Mouse (Mus musculus) lung, adult 2 months (tissue): ENCODE results near the gene App. TPM values are rescaled to one million over a fixed set of nuclear protein-coding genes. Genes with fewer than 3 reads are reported as not detected.

ENCODE experiments used
- DNase-seq: peaks from one replicate; pipeline ENCODE4 v3.0.0; 2022
- H3K4me1 ChIP-seq: fragments of 200-500 bp; 2 replicates; pipeline ENCODE4 v1.6.1; 2011; ENCODE audit warnings: low read length; ENCODE audit not compliant: control insufficient read depth, insufficient read depth
- H3K4me3 ChIP-seq: fragments of 200-500 bp; replicated peaks from 2 replicates; pipeline ENCODE3; 2011; ENCODE audit warnings: low read depth, mild to moderate bottlenecking, control low read depth, low read length; ENCODE audit errors: extremely low read depth
- CTCF ChIP-seq: fragments of 200-500 bp; IDR thresholded peaks from 2 replicates; pipeline ENCODE4 v1.5.1; 2011; ENCODE audit warnings: mild to moderate bottlenecking, low read length, control low read depth; ENCODE audit not compliant: insufficient read depth
- POLR2A ChIP-seq: fragments of 200-500 bp; IDR thresholded peaks from 2 replicates; pipeline ENCODE4 v1.6.1; 2011; ENCODE audit warnings: low read depth, mild to moderate bottlenecking, control low read depth, low read length, borderline replicate concordance; ENCODE audit errors: extremely low read depth
- WGBS: fragments of 180-500 bp; shearing (Covaris S2); methylation state at CpG from one replicate; pipeline ENCODE4 v1.1.7; 2018; 5-methylcytosine and 5-hydroxymethylcytosine counted together
- polyA plus RNA-seq: library from polyadenylated mRNA; depleted of rRNA; stranded (reverse); fragments of >200 nt; gene quantifications from 2 replicates; pipeline ENCODE4 v1.2.3, GENCODE M21; 2012

App gene
- polyA plus RNA-seq, 1 experiment = 650 TPM

- WGBS = 66% methylated on average over 14 of the region's 14 CpGs
- DNase-seq = no peak
- Histone ChIP-seq H3K4me3 (no peak overlapping the region), H3K4me1 (peaks cover 3% of the 10 kb centered on the region; the same call in 1 of the 2 replicates)
- TF ChIP-seq CTCF (no peak), POLR2A (no peak)
These were observed 82.6 kb downstream of the App start for GRCm38 (mm10) chr16:85090992-85091391.

DNA sequence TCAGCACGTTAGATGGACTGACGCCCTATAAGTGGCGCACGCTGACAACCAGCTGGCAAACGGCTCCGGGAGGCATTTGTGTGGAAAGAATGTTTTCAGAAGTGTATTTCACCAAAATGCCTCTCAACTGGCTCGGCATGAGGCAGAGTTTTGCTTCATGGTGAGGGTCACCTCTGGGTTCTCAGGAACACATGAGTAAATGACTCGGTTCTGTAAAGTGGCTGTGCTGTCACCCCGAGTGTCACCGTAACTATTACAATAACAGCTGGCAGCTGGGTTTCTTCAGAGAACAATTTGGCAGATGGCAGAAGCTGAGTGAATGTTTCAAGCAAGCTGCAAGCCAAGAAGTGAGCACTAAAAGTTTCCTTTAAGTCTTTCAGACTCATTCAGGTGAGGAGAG is 85.4 kb downstream of the App start:
- TF ChIP-seq POLR2A = no peak
- TF ChIP-seq CTCF = no peak
- WGBS = 51% methylated on average over 10 of the region's 10 CpGs

GRCm38 (mm10) chr16:85086303-85086702 is 87.3 kb downstream of the App start:
- WGBS = 84% methylated on average over 14 of the region's 14 CpGs
- no peak for DNase-seq
- TF ChIP-seq POLR2A = no peak
- no peak for TF ChIP-seq CTCF
- Histone ChIP-seq H3K4me3 (no peak overlapping the region), H3K4me1 (no peaks in the 10 kb centered on the region; the same call in 1 of the 2 replicates)

More for the DNA sequence above, 85.4 kb downstream of the App start:
- Histone ChIP-seq H3K4me3 (no peak overlapping the region), H3K4me1 (peaks cover 3% of the 10 kb centered on the region; the same call in 1 of the 2 replicates)
- no peak for DNase-seq

DNA sequence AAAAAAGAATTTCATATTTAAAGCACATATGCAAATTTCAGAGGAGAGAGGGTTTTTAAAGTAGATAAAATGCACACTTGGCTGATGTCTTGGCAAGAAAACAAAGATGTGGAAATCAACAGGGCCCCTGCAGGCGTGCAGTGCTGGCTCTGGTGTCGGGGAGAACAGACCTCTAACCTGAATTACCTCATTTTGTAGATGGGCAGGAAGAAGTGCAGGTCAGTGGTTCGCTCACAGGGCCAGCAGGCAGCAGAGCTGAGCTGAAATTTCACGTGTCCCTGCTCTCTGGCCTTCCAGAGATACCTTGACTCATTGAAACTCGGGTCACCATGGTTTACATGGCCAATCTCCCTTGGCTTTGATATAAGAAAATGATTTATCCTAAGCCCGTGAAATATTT is 87.7 kb downstream of the App start:
- 51% methylated on average over 6 of the region's 6 CpGs for WGBS
- no peak for TF ChIP-seq CTCF
- no peak for TF ChIP-seq POLR2A
- Histone ChIP-seq H3K4me3 (no peak overlapping the region), H3K4me1 (no peaks in the 10 kb centered on the region; the same call in 1 of the 2 replicates)
- no peak for DNase-seq

- no peak for DNase-seq
- TF ChIP-seq POLR2A (no peak), CTCF (no peak)
- 78% methylated on average over 1 of the region's 1 CpGs for WGBS
- H3K4me3 ChIP-seq = no peak overlapping the region
- no peaks in the 10 kb centered on the region; the same call in 1 of the 2 replicates for H3K4me1 ChIP-seq
These were observed 89.4 kb downstream of the App start for GRCm38 (mm10) chr16:85084152-85084551.

DNA sequence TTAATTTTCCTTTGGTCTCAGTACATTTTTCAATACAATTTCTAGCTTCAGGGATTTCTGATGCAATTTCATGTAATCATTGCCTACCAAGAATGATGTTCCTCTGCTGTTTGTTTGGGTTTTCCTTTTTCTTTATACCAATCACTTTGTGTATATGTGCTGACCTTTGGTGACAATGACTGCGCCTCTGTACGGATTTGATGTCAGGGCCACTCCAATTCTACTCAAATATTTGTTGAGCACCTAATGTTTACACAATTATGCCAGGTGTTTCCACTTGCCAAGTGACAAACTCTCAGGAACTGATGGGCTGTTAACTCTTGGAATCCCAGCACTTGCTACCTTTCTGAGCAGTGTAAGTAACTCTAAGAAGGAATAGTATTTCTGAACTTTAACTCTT is 98.2 kb downstream of the App start:
- TF ChIP-seq CTCF (no peak), POLR2A (no peak)
- 34% methylated on average over 2 of the region's 2 CpGs for WGBS
- H3K4me3 ChIP-seq = no peak overlapping the region
- no peak for DNase-seq
- peaks cover 5% of the 10 kb centered on the region; the same call in 1 of the 2 replicates for H3K4me1 ChIP-seq

GRCm38 (mm10) chr16:85074889-85075288 is 98.7 kb downstream of the App start:
- TF ChIP-seq POLR2A (no peak), CTCF (no peak)
- no peak for DNase-seq
- no peak overlapping the region for H3K4me3 ChIP-seq
- peaks cover 5% of the 10 kb centered on the region; the same call in 1 of the 2 replicates for H3K4me1 ChIP-seq
- WGBS = 49% methylated on average over 6 of the region's 6 CpGs

DNA sequence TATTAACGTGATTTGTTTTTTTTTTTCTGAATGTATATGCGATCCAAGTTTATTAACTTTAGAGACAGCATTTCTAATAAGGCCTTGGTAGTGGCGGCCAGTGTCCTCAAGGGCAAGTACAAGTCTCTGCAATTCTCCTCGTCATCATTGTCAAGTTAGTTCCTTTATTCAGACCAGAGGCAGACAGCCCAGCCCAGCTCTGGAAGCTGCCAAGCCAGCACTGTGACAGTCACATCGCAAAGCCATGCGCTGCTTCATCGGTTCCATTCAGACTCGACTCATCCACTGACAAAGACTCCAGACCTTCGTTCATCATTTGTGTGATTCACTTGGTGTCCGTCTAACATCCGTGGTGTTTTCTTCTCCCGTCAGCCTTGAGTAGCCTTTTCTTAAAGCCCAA is 100.9 kb downstream of the App start:
- DNase-seq = no peak
- H3K4me1 ChIP-seq = peaks cover 7% of the 10 kb centered on the region; the same call in 1 of the 2 replicates
- WGBS = 87% methylated on average over 12 of the region's 12 CpGs
- TF ChIP-seq POLR2A (no peak), CTCF (no peak)
- no peak overlapping the region for H3K4me3 ChIP-seq

DNA sequence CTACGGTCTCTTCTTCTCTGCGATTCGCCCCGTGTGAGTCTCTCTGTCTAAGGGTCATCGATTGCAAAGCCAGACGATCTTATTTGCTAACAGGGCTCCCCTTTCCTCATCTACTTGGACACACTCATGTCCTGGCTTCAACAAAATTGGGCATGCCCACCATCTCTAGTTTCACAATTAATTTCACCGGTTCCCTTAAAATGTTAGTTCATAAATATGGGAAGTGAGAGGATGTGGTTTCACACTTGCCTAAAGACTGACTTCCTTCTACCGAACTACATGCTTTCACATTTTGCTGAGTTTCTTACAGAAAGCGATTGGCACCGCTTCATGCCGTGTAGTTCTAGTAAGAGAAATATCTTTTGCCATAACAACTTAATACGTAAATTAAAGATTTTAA is 101.8 kb downstream of the App start:
- TF ChIP-seq POLR2A (no peak), CTCF (no peak)
- Histone ChIP-seq H3K4me1 (peaks cover 10% of the 10 kb centered on the region), H3K4me3 (no peak overlapping the region)
- DNase-seq = no peak
- WGBS = 88% methylated on average over 12 of the region's 12 CpGs

GRCm38 (mm10) chr16:85071248-85071647 is 102.3 kb downstream of the App start:
- WGBS = 82% methylated on average over 1 of the region's 1 CpGs
- DNase-seq = no peak
- Histone ChIP-seq H3K4me3 (no peak overlapping the region), H3K4me1 (peaks cover 10% of the 10 kb centered on the region)
- TF ChIP-seq CTCF (no peak), POLR2A (no peak)

DNA sequence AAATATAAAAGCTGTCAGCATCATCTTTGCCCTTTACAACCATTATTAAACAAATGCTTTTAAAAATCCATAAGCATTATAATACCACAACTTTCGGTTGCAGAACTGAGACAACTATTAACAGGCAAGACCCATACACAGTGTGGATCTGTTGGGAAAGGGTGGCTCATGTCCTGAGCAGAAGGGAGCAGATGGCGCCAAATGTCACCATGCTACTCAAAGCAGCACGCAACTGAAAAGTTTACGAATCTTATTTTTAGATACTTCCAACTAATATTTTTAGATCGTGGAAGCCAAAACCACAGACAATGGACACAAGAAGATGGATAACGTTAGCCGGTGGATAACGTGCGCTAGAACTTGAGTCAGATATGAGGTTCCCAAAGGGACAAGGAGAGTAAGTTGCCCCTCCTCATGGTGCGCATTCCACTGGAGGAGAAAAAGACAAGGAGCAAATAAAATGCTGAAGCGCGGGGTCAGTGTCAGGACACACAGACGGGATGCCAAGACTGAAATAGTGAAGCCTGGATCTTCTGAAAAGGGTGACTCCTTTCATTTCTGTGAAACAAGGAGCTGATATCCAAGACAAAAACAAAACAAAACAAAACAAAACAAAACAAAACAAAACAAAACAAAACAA is 106.2 kb downstream of the App start:
- H3K4me3 ChIP-seq = no peak overlapping the region
- TF ChIP-seq CTCF = no peak
- TF ChIP-seq POLR2A = no peak
- peaks cover 5% of the 10 kb centered on the region for H3K4me1 ChIP-seq
- no peak for DNase-seq
- WGBS = 63% methylated on average over 13 of the region's 13 CpGs
